Mouse (Mus musculus) ES-CJ7 (cell line): ENCODE measurements around the gene Ntmt1.
A peak's percentile ranks its signal among the peaks of the same experiment; 100 is the strongest.

ENCODE experiments used
- DNase-seq: peaks from one replicate; pipeline ENCODE4 v3.0.0; 2011; ENCODE audit warnings: low read depth, low spot score

The Ntmt1 gene

GRCm38 (mm10) chr2:30807648-30808295 lies at the start of gene Ntmt1:
TSS of gene Ntmt1 (plus strand) at chr2:30807826.
- peak; percentile 100 for DNase-seq

DNA sequence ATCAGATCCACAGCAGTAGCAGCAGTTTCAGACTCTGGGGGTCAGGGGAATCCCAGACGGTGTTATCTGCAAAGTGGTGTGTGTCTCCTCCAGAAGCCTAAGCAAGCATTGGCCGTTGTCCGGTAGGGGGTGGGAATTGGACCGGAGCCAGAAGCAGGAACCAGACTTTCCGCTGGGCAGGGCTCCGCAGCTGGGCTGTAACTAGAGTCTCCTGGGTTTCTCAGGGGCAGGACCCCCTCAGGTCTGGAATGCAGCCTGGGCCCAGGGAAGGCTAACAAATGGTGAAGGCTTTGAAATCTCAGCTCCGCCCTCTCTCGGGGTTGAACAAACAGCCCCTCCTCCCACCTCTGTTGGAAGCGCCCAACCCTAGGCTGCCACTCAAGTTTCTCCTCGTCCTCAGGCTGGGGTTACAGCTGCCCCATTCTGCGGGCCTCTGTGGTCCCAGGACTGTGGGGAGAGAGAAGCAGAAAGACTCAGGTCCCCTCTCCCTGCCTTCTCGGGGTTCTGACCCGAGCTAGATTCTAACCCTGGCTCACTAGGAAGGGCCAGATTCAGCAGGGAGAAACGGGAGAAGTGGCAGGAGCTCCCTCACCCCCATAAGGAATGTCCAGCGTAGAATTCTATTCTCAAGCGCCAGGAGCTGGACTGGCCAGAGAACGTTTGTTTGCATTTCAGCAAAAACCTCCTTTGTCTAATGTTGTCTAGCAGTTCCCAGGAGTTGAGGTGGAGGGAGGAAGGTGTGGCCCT lies 49.1 kb upstream of the Ntmt1 start:
- DNase-seq = peak; percentile 99

DNA sequence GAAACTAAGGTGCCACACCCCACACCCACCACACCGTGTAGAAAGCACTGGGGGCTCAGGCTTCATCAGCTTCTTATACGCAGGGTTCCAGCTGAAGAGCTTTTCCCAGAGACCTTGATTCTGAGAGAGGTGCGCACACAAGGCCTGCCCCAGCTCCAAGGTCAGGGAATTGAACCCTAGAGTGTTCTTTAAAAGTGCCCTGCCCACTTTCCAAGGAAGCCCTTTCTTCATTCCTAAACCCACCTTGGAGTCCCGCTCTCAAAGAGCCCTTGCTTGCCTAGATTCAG lies 48.6 kb upstream of the Ntmt1 start:
- DNase-seq = peak; percentile 75

DNA sequence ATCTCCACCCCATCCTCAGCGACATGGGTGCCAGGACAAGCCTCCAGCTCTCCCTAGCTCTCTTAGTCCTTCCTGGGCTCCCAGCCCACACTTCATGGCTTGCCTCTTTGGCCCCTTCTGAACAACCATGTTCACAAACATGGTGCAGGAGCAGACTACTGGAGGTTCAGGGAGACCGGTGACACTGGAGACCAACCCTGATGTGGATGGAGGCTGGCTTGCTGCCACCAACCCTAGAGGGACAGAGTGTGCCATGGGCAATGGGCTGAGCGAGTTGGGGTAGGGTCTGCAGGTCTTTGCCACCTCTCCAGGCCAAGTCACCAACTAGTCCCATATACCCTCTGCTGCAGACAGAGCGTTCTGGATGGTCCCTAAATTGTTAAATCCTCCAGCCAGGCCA lies 48.2 kb upstream of the Ntmt1 start:
- DNase-seq = no peak

DNA sequence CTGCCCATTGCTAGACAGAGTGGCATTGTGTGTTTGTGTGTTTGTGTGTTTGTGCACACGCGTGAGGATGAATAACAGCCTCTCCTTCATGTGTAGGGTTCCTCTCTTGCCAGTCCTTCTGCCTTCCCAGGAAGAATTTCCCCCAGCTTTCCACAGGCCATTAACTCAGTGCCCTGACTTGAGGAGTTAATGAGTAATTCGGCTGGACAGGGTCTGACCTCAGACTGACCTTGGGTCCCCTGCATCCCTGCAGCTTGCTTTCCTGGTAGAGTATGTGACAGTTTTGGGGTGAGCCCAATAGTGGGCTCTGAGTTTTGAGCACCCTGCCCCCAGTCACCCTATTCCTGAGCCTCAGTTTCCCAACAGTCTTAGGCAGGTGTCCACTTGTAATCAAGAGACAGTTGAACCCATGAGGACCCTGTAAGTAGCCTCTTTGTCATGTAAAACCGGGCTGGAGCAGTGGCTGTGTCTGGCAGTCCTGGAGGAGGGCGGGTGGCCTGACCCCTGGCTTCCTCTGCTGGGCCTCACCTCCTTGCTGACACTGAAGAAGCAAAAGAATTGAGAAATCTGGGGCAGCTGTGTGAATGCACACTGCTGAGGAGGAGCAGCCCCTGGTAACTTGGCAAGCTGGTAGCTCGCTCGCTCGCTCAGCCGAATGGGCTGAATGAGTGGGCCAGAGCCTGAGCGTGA lies 47.6 kb upstream of the Ntmt1 start:
- DNase-seq = peak; percentile 74

- DNase-seq = peak; percentile 62
These were observed 46.9 kb upstream of the Ntmt1 start for GRCm38 (mm10) chr2:30760706-30761105.

DNA sequence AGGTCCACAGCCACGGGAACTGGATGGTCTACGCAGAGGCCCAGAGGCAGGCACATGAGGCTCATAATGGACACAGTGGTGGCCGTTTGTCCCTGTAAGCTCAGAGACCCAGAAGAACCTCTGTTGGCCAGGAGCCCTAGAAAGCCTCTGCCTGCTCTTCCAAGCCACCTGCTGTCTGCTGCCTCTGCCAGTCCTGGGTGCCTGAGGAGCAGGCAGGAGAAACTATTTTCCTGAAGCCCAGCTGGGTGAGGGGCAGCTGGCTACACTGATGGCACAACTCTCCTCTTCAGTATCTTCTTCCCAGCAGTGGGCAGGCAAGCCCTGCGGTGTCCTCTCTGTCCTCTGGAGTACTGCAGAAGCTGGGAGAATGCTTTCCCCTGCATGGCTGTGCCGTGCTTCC lies 41.2 kb upstream of the Ntmt1 start:
- DNase-seq = no peak

DNA sequence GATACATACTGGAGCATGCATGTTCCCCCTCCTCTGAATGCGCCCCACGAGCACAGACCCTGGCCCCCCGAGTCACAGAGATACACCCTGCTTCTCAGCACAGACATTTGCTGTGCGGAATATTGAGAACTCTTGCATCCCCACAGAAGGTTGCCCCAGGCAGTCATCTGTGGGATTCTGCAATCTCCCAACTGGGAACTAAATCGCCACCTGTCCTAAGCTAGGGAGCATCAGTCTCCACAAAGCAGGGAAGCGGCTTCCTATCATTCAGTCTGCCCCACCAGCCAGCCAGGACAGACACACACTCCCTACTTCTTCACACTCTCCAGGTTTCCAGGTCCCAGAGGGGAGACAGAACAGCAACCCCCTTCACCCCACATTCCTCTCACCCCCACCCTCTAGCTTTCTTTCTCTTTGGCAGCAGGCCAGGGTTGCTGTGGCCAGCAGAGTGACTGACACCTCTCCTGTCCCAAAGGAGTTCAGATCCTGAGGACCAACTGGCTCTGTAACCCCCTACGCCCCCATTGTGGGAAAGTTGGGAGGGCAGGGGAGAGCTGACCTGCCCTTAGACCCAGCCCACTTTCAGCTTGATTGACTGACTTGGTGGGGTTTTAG lies 39.9 kb upstream of the Ntmt1 start:
- no peak for DNase-seq

DNA sequence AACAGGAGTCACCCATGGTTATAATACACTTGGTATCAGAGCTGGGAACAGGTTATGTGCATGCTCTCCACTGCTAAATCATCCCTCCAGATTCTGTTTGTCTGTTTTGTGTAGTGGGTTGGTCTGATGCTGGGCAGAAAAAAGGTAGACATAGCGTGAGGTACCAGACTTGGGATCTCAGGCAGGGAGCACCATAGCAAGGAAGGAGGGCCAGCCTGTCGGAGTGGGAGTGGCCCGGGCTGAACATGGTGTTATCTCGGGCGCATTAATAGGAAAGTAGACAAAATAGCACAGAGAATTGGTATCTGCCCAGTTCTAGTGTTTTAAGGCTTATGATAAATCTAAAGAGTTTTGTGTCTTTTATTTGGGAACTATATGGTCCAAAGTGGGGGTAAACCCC lies 39.1 kb upstream of the Ntmt1 start:
- no peak for DNase-seq

DNA sequence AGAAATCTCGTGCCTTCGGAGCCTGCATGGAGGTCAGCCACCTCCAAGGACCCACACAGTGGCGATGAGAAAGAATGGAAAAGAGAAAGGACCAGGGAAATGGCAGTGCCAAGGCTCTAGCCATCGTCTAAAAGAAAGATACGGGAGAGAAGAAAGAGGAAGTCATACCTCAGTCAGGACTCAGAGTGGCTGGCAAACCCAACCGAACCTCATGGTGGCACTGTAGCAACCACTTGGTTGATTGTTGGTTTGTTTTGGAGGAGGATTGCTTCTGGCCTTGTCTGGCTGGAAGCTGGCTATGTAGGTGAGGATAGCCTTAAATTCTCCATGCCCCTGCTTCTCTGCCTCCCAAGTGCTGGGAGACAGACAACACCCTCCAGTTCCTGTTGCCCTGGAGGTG lies 38.4 kb upstream of the Ntmt1 start:
- DNase-seq = no peak

GRCm38 (mm10) chr2:30771368-30771805 lies 36.2 kb upstream of the Ntmt1 start:
- DNase-seq = no peak

GRCm38 (mm10) chr2:30771806-30772460 lies 35.7 kb upstream of the Ntmt1 start:
- peak; percentile 76 for DNase-seq

- peak; percentile 62 for DNase-seq
These were observed 34.9 kb upstream of the Ntmt1 start for GRCm38 (mm10) chr2:30772581-30773312.

GRCm38 (mm10) chr2:30773313-30774005 lies 34.2 kb upstream of the Ntmt1 start:
- no peak for DNase-seq

- peak; percentile 67 for DNase-seq
These were observed 31.7 kb upstream of the Ntmt1 start for GRCm38 (mm10) chr2:30775955-30776354.

DNA sequence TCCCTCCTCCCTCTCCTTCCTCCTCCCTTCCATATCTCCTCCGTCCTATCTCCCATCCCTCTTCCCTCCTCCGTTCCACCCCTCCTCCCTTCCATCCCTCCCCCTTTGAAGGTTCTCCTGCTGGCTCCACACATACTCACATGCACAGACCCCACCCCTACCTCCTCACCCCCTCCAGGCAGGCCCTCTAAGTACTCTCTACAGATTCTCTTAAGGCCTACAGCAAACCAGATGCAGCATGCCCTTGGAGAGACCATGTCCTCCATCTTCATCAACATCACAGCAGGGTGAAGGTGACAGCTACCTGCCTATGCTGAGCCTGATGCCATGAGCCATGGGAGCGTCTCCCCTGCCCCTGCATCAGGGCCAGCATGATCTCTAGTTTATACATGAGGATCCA lies 30.4 kb upstream of the Ntmt1 start:
- peak; percentile 68 for DNase-seq

- peak; percentile 86 for DNase-seq
These were observed 29.4 kb upstream of the Ntmt1 start for GRCm38 (mm10) chr2:30778235-30778634.

DNA sequence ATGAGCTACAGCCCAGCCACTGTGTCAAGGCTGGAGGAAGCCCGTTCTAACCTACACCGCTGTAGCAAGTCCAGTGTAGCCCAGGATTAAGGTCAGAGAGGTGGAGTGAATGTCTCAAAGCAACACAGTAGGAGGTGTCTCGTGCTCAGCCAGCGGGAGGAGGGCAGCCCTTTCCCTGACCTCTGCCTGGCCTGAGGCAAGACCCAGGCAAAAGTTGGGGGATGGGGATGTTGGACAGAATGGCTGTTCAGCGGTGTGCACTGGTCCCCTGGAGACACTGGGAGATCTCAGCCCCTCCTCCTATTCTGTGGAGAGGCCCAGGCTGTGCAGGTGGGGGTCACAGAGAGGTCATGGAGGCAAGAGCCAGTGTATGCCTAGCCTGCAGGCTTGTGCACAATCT lies 28.4 kb upstream of the Ntmt1 start:
- DNase-seq = peak; percentile 100

- no peak for DNase-seq
These were observed 25.0 kb upstream of the Ntmt1 start for GRCm38 (mm10) chr2:30782312-30783290.
